Mouse (Mus musculus): ENCODE results near the gene Rps6kl1.
"Not testable (repeated sequence)": the region's sequence is repeated elsewhere in the genome, so short reads cannot be mapped to it uniquely, and the experiment has no call there.

Rps6kl1 gene

DNA sequence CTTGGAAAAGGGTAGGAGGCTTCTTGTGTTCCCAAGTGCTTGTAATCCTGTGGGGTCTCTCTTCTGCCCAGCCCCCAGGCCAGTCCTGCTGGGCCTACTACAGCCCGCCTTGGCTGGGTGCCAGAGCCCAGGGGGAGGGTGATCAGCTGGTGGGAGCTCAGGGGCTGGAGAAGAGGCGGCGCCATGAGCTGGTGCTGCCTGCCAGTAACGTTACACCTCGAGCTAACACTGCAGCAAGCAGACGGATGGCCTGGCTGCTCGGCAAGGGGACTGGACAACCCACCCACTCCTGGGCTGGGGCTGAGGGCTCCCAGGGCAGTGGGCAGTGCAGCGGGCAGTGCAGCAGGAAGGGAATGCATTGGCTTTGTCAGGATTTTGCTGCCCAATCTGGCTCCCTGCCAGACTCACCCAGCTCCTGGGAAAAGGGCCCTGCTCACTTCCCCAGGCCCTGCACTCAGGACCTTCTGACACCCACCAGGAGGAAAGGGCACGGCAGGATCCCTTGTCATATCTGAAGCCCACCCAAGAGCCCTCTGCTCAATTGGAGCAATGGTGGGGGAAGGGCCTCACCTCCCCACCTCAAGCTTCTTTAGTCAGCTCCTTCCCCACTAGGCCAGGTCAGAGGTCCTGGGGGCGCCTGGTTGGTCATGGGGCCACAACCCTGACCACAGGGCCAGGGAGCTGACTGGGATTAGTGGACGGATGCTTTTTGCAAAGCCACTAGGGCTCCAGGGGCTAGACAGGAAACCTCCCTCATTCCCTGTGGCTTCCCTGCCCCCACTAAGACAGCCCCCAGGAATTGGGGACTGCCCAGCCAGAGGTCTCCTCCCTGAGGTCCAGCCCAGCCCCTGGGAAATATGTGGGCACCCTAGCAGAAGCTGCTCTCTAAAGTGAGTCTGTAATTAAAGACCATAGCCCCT, 25.1 kb upstream of the Rps6kl1 start:
- CTCF ChIA-PET, result no interaction called here

DNA sequence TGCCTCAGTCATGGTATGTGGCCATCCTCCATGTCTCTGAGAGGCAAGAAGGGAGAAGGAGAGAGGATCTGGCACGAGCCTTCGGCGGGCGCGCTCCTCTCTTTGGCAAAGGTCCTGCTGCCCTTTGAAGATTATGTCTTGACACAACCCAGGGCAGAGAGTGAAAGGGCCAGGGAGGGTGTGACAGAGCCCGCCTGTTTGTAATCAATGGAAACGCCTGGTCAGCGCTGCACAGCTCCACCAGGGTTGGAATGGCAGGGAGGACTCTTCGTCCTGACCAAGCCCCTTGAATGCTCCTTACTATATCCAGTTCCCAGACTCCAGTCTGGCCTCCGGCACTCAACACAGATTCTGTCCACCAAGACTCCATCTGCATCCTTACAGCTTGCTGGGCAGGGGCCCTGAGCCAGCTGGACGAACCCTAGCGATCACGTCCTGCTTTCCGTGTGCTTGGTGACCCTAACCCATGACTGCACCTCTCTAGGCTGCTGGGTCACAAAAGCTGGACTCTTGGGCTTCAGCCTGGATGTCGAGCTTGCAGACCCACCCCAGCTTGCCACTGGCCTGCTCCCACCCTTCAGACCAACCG, 24.1 kb upstream of the Rps6kl1 start:
- CTCF ChIA-PET, result no interaction called here

DNA sequence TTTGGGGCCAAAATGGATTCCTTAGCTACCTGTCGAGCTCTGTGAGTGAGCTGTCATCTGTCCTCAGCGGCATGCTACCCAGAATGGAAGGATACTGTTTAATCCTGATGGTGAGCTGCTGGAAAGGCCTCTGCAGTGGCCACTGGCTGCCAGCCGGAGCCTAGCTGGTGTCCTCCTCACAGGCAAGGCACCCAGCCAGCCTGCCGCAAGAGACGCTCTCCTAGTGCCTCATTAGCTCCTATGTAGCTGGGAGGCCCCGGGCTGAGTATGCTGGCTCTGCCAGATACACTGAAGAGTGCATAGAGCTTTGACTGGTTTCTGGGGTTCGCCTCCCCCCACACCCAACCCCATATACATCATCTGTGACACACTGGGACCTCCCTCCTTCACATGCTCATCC, 23.0 kb upstream of the Rps6kl1 start:
- CTCF ChIA-PET, result interaction anchor here (0.6 kb wide), 1 partner anchor 79 kb away, joined by 8 read pairs; no protein-coding TSS in a partner anchor

DNA sequence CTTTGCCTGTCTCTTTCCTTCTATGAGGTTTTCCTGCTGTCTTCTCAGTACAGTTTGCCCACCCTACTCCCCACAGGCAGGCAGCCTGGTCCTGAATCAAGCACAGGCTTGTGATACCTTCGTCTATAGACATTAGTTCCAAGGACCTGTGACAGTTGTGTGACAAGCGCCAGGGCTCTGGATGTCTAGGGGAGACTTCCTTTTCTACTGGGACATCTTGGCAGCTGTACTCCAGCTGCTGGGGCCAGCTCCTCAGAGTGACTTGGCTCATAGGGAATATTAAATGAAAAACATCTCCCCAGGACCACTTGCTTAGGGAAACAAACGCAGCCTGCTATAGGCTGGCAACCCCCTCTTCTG, 19.9 kb upstream of the Rps6kl1 start:
- CTCF ChIA-PET, result no interaction called here

DNA sequence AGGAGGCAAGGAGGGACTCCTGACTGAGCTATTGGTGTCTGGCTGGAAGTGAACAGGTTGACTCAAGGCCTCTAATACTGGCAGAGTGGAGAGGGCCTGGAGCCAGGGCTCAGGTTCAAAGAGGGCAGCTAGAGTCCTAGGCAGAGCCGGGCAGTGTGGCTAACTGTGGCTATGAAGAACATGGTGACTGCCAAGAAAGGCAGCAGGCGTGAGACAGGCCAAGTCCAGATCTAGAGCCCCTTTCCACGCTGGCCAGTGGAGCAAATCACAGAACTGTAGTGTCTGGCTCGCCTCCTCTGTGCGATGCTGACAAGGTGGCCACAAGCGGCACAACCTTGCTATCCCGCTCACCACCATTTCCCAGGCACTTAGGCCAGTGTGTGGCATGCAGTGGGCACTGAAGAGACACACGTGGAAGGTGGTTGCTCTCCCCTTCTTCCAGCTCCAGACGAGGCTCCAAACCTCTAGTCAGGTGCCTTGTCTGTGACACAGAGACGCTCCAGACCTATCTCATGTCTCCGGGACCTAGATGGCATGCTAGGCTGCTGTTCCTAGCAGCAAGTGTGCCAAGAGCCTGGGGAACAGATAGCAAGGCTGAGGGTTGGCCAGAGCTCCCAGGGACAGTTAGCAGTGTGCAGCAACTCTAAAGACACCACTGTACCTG, 19.4 kb upstream of the Rps6kl1 start:
- CTCF ChIA-PET, result interaction anchor here (0.6 to 0.9 kb wide), 3 partner anchors 50 to 135 kb away, joined by 3 to 4 read pairs (median 3); no protein-coding TSS in a partner anchor

DNA sequence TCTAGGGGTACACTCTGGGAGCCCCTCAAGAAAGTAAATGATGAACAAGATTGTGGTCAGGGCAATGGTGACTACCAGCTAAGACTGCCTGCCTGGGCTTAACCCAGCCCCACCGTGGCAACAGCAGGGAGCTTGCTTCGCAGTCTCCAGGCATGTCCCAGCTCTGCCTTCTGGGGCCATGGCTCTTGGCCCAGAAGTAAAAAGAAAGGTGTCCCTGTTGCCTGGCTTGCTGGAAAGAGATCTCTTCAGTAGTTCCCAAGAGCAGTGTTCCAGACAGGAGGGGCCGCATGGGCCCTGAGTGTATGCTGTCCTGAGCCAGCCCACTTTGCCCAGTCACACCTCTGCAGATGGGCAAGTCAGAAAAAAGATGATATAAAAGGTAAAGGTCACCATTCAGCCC, 18.8 kb upstream of the Rps6kl1 start:
- CTCF ChIA-PET, result interaction anchor here (0.6 to 0.9 kb wide), 3 partner anchors 50 to 135 kb away, joined by 3 to 4 read pairs (median 3); no protein-coding TSS in a partner anchor

DNA sequence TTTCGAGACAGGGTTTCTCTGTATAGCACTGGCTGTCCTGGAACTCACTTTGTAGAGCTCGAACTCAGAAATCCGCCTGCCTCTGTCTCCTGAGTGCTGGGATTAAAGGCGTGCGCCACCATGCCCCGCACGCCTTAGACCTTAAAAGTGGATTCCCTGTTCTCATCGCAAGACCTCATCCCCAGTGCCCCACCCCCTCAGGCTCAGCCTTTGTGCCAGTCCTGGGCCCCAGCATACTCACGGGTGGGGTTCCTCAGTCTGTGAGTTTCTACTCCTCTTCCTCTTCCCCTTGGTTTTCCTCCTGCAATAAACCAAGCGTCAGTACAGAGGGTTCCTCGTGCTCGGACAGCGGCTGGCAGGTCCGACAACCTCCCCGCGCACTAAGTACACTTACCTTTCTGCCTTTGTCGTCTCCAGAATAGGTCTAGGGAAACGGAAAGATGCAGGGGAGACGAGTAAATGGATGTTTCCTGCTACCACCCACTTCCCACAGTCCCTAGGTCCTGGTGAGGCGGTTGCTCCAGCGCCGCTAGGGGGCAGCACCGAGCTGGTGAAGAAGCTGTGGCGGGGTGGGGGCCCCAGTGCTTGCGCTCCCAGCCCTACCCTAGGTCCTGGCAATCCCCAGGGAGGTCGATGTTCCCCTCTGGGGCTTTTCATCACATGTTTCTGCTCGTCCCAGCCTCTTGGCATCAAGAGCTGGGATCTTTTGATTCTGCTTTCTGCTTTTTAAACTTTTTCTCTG, 18.2 kb upstream of the Rps6kl1 start:
- CTCF ChIA-PET, result interaction anchor here (0.7 to 0.8 kb wide), 2 partner anchors 51 to 136 kb away, joined by 4 read pairs; no protein-coding TSS in a partner anchor

DNA sequence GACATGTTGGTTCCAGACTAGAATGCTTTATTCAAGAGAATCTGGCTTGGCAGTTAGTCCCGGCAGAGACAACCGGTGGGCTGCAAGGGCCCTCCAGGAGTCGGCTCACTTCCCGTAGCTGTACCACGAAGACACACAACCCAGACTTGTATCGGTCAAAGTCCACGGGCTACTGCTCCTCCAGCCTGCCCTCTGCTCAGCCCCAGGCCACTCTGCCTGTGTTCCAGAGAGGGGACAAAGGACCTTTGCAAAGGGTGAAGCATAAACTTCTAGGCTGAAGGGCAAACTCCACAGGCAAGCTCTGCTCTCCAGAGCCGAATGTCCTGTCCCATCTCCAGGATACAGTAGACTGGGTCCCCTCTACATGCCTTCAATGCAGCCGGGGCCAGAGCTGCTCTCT, 15.6 kb upstream of the Rps6kl1 start:
- CTCF ChIA-PET, result interaction anchor here (0.6 kb wide), 1 partner anchor 1702 kb away, joined by 4 read pairs; no protein-coding TSS in a partner anchor

DNA sequence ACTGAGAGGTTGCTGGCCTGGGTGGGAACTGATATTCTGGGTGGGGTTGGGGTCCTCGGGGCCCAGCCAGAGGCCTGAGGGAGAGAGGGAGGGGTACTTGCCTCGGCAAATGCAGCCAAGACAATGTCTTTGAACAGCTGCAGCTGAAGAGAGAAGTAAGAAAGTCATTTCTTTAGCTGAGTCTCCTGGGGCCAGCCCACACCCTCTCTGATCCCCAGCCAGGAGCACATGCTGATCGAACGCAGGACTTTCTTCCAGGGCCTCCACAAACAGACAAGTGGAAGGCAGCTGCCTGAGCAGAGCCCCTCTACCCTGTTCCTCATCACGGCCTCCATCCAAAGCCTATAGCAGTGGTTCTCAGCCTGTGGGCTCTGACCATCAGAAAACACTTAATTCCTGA, 13.9 kb upstream of the Rps6kl1 start:
- CTCF ChIA-PET, result no interaction called here

DNA sequence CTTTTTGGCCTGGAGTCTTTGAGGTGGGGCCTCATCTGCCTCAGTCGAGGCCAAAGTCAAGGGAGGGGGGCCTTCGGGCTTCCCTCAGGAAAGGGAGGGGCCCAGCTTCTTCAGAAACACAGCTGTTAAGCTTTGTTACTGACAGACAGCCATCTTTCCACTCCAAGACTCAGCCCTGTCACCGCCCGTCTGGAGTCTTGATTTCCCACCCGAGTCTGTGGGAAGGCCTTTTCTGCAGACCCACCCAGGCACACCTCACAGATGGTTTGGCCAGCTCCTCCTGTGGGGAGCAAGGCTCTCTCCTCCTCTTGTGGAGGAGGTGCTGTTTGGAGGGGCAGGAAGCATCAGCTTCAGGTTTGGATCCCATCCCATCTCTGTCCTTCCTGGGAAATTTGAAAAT, 8.5 kb upstream of the Rps6kl1 start:
- CTCF ChIA-PET, result interaction anchor here (0.5 kb wide), 1 partner anchor 492 kb away, joined by 5 read pairs; no protein-coding TSS in a partner anchor

DNA sequence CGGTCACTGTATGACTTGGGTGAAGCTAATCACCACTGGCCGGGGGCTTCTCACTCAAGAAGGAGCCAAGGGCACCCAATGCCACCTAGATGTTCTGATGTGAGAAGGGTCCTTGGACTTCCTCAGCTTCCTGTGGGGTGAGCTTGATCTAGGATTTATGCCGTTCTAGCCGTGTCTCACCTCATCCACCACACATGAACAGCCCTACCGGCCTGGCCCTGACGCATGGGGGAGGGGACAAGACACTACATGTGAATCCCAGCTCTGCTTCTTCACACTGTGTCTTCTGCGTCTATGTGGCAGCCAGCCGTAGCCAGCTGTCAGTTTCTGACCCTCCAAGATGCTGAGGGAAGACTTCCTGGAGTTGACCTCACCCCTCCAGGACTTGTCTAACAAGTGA, 7.7 kb upstream of the Rps6kl1 start:
- CTCF ChIA-PET, result interaction anchor here (0.5 kb wide), 1 partner anchor 318 kb away, joined by 4 read pairs; no protein-coding TSS in a partner anchor

DNA sequence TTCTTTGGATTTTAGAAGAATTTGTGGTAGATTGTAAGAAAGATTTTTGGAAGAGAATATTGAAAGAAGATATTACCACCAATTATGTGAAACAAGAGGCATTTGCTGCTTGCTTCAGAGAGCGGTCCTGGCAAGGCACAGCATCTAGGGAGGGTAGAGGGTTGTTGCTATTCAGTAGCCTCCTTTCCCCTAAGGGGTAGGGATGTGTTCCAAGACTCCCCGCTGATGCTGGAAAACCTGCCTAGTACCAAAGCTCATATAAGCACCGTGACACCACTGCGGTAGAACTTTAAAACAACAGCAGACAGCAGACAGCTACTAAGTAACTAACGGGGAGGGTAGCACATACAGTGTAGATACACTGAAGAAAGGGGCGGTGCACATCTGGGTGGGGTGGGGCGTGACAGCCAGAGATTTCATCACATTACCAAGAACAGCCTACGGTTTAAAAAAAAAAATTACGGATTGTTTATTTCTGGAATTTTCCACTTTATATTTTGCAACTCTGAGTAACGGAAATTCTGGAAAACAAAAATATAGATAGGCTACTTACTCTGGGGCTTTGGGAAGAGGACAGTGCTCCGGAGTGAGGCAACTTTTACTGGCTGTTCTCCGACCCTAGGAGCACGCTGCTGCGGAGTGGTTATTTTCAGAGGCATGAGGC, 6.9 kb upstream of the Rps6kl1 start:
- CTCF ChIA-PET, result no interaction called here

DNA sequence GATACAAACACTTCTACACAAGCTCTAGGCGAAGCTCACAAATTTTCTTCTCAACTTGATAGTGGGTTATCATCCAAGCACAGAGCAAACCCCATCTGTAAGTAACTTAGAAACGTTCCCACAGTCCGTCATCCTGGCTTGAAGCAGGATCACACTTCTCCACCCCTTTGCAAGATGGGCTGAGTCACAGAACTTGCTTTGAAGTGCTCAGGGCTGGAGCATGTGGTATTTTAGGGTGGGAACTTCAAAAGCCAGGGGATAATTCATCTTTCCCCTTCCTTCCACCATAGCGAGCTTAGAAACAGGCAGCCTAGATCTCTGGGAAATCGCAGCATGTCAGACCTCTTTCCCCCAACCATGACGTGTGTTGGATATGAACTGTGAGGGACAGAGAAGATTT, 5.3 kb upstream of the Rps6kl1 start:
- CTCF ChIA-PET, result no interaction called here

DNA sequence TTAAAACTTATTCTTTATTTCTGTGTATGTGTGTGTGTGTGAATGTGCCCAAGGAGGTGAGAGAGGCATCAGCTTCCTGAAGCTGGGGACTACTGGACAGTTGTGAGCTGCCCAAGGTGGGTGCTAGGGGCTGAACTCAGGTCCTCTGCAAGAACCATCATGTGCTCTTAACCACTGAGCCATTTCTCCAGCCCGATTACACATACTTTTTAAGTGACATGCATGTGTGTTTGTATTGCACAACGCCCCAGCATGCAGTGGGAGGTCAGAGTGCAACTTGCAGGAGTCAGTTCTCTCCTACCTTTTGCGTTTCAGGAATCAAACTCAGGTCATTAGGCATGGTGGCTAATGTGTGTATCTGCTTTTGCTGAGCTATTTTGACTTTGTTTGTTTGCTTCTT, 1.9 kb upstream of the Rps6kl1 start:
- CTCF ChIA-PET, result no interaction called here

DNA sequence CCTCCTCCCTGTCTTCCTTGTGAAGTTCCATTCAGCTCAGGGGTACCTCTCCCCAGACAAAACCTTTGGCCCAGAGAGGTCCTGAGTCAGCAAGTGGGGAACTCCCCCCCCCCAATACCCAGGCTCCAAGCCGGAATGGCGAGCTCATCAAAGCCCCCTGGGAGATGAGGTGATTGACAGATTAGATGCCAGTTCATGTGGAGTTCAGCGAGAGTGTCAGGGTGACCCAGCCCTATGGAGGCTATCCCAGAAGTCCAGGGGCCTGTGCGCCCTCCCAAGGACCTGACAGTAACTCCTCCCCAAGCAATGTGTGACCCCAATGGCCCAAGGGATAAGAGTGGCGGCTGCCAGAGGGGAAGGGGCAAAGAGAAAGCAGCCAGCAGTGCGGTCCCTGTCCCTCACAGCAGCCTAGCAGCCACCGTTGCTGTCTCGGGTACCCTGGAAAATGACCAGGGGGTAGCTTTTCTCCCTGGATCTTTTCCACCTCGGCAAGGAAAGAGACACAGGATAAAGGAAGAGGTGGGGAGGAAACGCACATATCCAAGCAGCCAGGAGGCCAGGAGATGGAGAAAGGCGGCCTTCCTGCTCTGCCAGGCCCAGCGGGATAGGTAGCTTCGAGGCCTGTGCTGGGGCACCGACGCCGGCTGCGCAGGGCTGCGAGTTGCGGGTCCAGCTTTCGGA, 603 bp downstream of the Rps6kl1 start:
- CTCF ChIA-PET, result no interaction called here

DNA sequence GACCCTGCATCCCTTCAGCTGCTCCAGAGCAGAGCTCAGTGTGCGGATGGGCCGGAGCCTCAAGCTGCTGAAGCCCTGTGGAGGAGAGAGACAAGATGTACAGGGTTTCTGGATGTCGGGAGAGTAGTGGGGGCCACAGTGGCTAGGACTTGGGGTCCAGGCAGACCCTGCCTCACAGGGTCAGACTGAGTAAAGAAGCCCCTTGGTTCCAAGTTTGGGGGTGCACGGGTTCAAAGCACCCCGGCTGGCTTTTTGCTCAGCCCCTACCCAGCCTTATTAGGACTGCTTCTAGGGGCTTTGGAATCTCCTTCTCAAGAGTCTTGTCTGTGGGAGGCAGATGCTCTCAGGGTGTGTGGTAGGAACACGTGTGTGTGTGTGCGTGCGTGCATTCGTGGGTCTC, 4.2 kb downstream of the Rps6kl1 start:
- CTCF ChIA-PET, result no interaction called here

DNA sequence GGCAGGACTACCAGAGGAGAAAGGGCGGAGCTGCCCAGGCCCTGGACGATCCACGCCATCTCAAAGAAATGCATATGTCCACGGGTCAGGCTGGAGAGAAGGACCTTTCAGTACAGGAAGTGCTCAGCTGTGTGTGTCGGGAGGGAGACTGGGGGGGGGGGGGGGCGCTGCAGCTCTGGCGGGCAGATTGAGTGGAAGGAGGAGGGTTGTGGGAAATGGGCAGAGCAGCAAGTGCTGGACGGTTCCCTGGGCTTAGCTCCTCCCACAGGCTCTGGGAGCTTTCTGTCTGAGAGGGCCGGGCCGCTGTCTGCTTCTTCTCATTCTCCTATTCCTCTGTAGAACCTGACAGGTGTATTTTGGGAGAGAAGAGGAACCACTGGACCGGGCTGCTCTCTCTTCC, 4.7 kb downstream of the Rps6kl1 start:
- CTCF ChIA-PET, result no interaction called here

DNA sequence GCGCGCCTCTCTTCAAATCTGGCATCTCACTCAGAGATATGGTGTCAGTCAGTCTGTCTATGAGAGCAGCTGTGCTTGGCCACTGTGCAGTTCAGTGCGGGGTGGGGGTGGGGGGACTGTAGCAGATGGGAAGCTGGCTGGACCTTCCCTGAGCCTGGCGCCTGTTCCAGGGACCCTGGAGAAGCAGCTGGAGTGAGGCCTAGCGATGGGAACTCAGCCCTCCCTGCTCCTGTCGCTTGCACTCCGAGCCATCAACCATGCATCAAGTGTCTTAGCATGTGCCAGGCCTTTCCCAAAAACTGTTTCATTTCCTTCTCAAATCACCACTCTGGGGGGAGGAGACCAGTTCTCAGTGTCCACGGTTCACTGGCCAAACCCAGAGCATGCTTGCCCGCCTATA, 5.4 kb downstream of the Rps6kl1 start:
- CTCF ChIA-PET, result interaction anchor here (0.7 kb wide), 1 partner anchor 481 kb away, joined by 18 read pairs; no protein-coding TSS in a partner anchor

DNA sequence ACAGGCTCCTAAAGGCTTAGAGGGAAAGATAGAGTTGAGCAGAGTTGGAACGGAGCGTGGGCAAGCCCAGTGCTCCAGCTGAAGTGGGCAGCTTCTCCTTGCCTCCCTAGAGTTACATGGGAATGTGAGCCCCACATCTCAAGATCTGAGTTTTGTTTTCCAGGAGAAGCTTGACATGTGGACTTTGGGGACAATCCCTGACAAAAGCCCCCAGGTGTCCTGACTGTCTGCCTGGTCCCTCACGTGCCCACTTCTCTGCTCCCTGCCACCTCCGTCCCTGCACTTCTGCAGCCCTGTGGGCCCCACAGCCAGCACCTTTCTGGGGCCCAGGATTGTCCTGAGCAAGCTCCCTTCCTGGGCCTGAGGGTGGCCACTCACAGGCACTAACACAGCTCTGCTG, 6.2 kb downstream of the Rps6kl1 start:
- CTCF ChIA-PET, result no interaction called here

DNA sequence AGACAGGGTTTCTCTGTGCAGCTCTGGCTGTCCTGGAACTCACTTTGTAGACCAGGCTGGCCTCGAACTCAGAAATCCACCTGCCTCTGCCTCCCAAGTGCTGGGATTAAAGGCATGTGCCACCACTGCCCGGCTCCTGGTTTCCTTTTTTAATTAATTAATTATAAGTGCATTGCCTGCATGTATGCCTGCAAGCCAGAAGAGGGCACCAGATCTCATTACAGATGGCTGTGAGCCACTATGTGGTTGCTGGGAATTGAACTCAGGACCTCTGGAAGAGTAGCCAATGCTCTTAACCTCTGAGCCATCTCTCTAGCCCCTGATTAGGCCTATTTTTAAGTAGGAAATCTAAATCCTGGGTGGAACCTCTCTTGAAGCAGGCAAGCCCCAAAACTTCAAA, 6.8 kb downstream of the Rps6kl1 start:
- CTCF ChIA-PET, result not testable (repeated sequence)

DNA sequence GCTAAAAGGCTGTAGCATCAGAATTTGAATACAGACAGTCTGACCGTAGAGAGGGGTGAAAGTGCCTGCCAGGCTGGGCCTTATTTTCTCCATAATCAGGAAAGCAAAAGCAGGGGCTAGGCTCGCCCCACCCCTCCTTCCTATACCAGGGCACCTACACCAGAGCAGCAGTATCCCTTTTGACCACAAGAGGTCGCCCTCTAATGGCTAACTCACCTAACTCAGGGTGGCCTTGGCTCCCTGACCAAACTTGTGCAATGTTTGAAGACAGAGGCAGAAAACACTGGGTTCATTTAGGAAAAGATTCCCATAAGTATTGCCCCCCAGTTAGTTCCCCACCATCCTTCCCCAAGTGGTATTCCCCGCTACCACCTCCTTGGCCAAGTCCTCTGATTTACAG, 8.3 kb downstream of the Rps6kl1 start:
- CTCF ChIA-PET, result interaction anchor here (0.6 kb wide), 1 partner anchor 356 kb away, joined by 5 read pairs; no protein-coding TSS in a partner anchor

All from spleen, embryonic (tissue).